Mouse (Mus musculus) forebrain, embryonic 15.5 days (tissue): ENCODE measurements around the gene Il17c. TPM values are rescaled to one million over a fixed set of nuclear protein-coding genes. Genes with fewer than 3 reads are reported as not detected.

Experiments
- ATAC-seq: fragments of 200-750 bp; cut with Nextera tagmentation; replicated peaks from 2 replicates; pipeline ENCODE4 v1.8.0; 2017; ENCODE audit warnings: mild to moderate bottlenecking, moderate TSS enrichment, moderate library complexity
- H3K27ac ChIP-seq: fragments of 300-500 bp; sonication (generic); replicated peaks from 2 replicates; pipeline ENCODE4 v1.5.1; 2015; ENCODE audit warnings: mild to moderate bottlenecking, inconsistent platforms
- H3K27me3 ChIP-seq: fragments of 300-500 bp; sonication (generic); 2 replicates; pipeline ENCODE4 v1.6.1; 2015; ENCODE audit warnings: inconsistent platforms
- H3K36me3 ChIP-seq: fragments of 300-500 bp; sonication (generic); 2 replicates; pipeline ENCODE4 v1.6.1; 2015; ENCODE audit warnings: mild to moderate bottlenecking, inconsistent platforms
- H3K4me1 ChIP-seq: fragments of 300-500 bp; sonication (generic); 2 replicates; pipeline ENCODE4 v1.6.1; 2015; ENCODE audit warnings: inconsistent platforms
- H3K4me2 ChIP-seq: fragments of 300-500 bp; sonication (generic); replicated peaks from 2 replicates; pipeline ENCODE4 v1.6.1; 2015; ENCODE audit warnings: mild to moderate bottlenecking, inconsistent platforms
- H3K4me3 ChIP-seq: fragments of 300-500 bp; sonication (generic); 2 replicates; pipeline ENCODE4 v1.5.1; 2015; ENCODE audit warnings: mild to moderate bottlenecking, inconsistent platforms
- H3K9ac ChIP-seq: fragments of 300-500 bp; sonication (generic); replicated peaks from 2 replicates; pipeline ENCODE4 v1.6.1; 2015; ENCODE audit warnings: mild to moderate bottlenecking, inconsistent platforms
- H3K9me3 ChIP-seq: fragments of 300-500 bp; sonication (generic); 2 replicates; pipeline ENCODE4 v1.6.1; 2016; ENCODE audit warnings: inconsistent platforms
- WGBS: fragments of 180-500 bp; shearing (Covaris S2); methylation state at CpG from one replicate; pipeline ENCODE4 v1.1.7; 2015; ENCODE audit warnings: mixed read lengths; 5-methylcytosine and 5-hydroxymethylcytosine counted together
- polyA plus RNA-seq: library from polyadenylated mRNA; unstranded; fragments of >200 nt; fragmentation: Nextera tagmentation; extraction: Ambion mirVana; gene quantifications from 2 replicates; pipeline ENCODE4 v1.2.1, GENCODE M21; 2015

Il17c gene
- polyA plus RNA-seq, 1 experiment from 2014 or later: not detected

DNA sequence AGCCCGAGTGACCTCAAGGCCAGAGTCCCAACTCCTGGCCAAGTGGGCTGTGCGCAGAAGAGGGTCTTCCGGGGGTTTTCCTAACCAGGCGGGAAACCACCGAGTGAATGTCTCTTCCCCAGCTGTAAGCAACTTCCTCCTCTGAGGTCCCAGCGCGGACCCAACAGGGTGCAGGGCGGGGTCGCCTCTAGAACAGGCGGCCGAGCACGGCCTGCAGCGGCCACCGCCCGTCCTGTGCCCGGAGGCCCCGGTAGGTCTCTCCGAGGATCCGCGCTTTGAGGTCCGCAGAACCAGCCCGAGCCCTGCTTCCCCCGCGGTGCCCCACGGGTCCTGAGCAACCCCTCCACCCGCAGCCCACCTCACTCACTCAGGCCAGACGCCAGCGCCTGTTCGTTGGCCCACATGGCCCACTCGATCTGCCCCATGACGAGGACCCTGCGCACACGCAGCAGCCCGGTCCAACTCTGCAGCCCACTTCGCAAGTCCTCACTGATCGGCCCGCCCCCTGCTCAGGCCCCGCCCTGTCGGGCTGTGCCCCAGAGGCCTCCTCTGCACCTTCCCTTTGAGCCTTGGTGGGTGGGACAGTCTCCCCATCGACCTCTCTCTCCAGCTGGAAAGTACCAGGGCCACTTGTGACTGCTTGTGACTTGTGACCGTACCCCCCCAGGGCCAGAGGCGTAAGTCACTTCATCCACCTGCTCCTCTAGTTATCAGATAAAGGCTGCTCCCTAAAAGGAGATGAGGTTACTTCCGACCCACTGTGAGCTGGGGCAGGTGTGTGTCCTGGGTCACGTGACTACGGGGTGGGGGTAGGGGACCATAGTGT lies 10.8 kb downstream of the Il17c start, which contains the start of gene Cyba:
TSS of gene Cyba (minus strand) at position 488 of the 826 bp plus-strand sequence.
- Histone ChIP-seq H3K27ac (no peak within 1 kb of the TSS), H3K9me3 (no peaks in the 10 kb centered on the region), H3K9ac (peak within 1 kb of the TSS; percentile 18; the same call in 1 of the 2 replicates), H3K4me1 (peaks cover 11% of the 10 kb centered on the region), H3K27me3 (no peaks in the 10 kb centered on the region), H3K36me3 (peaks cover 32% of the 10 kb centered on the region), H3K4me3 (peak within 1 kb of the TSS; percentile 35), H3K4me2 (peak within 1 kb of the TSS; percentile 57)
- WGBS: 6% methylated on average over 43 of the region's 45 CpGs
- ATAC-seq: peak; percentile 66

DNA sequence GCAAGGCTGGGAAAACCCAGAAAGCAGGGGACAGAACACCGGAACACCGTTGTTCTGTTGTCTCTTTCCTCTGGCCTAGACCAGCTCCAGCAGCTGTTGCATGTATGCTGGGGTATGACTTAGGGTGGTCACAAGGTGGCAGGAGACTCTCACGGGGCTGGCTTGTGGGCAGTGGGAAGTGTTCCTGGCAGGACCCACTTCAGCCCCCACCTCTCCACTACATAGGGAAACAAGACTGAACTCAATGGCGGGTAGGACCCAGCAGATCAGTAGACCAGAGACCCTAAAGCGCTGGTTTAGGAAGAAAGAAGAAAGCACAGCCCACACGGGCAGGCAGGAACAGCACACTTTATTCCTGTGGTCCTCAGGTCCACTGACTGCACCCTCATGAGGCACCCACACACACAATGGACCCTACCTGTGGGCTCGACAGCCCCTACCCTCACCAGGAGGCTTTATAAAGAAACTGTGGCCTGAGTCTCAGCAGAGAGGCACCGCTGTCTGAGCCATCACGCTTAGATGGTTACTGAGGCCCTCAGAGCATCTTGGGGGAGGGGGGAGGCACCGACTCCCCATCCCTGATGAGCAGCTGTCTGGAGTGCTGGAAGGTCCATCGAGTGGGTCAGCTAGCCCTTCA lies 11.6 kb downstream of the Il17c start:
- Histone ChIP-seq H3K4me2 (no peak overlapping the region), H3K9me3 (no peaks in the 10 kb centered on the region), H3K27me3 (no peaks in the 10 kb centered on the region), H3K4me1 (peaks cover 11% of the 10 kb centered on the region), H3K9ac (no peak overlapping the region), H3K36me3 (peaks cover 34% of the 10 kb centered on the region), H3K27ac (no peak overlapping the region), H3K4me3 (no peak overlapping the region)
- 66% methylated on average over 11 of the region's 11 CpGs for WGBS
- peak; percentile 32 for ATAC-seq

DNA sequence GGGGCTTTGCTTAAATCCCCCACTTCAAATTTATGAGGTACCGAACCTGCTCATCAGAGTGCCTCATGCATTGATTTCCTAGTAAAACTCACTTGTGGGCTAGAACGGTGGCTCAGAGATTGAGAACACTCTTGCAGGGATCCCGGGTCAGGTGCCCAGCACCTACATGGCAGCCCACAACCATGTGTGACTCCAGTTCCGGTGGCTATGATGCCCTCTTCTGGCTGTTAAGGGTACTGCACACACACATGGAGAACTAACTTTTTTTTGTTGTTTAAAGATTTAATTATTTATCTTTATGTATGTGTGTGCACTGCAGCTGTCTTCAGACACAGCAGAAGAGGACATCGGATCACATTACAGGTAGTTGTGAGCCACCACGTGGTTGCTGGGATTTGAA lies 13.6 kb downstream of the Il17c start:
- H3K4me2 ChIP-seq: no peak overlapping the region
- H3K27ac ChIP-seq: no peak overlapping the region
- no peak overlapping the region for H3K4me3 ChIP-seq
- H3K9ac ChIP-seq: no peak overlapping the region
- H3K27me3 ChIP-seq: no peaks in the 10 kb centered on the region
- no peaks in the 10 kb centered on the region for H3K9me3 ChIP-seq
- ATAC-seq: no peak
- WGBS: 89% methylated on average over 6 of the region's 6 CpGs
- peaks cover 38% of the 10 kb centered on the region for H3K36me3 ChIP-seq
- H3K4me1 ChIP-seq: peaks cover 11% of the 10 kb centered on the region

DNA sequence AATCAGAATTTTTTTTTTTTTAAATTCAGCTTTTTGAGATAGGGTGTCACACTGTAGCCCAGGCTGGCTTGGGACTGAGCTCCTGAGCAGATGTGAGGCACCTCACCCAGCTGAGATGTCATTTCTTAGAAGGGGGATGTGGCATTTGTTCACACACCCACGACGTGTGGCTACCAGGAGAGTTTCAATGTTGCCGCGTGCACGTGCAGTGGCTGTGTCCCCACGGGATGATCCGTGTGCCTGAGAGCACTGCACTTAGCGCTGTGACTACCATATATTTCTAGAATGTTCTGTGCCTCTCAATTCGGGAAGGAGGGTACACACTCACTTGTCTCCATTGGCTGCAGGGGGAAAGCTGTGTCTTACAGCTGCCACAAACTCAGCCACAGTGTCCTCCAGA lies 14.3 kb downstream of the Il17c start:
- Histone ChIP-seq H3K9me3 (no peaks in the 10 kb centered on the region), H3K4me3 (no peak overlapping the region), H3K27ac (no peak overlapping the region), H3K27me3 (no peaks in the 10 kb centered on the region), H3K36me3 (peaks cover 38% of the 10 kb centered on the region), H3K4me1 (peaks cover 11% of the 10 kb centered on the region), H3K4me2 (no peak overlapping the region), H3K9ac (no peak overlapping the region)
- ATAC-seq: no peak
- 96% methylated on average over 9 of the region's 9 CpGs for WGBS

DNA sequence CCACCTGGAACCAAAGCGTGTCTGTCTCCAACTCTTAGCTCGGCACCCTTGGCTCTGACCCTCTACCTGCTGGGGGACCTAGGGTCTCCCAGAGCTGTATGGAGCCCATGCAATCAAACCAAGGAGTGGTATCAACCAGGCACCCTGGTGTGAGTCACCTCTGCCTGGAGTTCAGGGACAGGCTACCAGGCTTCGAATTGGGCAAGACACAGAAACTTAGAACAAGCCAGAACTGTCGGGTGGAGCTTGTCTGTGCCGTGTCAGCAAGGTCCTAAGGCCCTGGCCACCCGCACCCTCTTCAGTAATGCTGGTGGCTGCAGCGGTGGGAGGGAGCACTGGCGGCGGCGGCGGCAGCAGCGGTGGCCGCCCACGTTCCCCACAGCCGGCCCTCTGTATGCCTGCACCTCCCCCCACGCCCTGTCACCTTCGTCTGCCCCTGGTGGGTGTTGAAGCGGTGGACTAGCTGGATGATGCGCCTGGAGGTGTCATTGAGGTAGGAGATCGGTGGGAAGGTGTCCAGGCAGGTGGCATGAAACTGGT lies 14.8 kb downstream of the Il17c start:
- peaks cover 11% of the 10 kb centered on the region for H3K4me1 ChIP-seq
- H3K27ac ChIP-seq: no peak overlapping the region
- peaks cover 38% of the 10 kb centered on the region for H3K36me3 ChIP-seq
- no peak overlapping the region for H3K4me2 ChIP-seq
- H3K9me3 ChIP-seq: no peaks in the 10 kb centered on the region
- H3K27me3 ChIP-seq: no peaks in the 10 kb centered on the region
- 89% methylated on average over 20 of the region's 20 CpGs for WGBS
- H3K4me3 ChIP-seq: no peak overlapping the region
- no peak for ATAC-seq
- no peak overlapping the region for H3K9ac ChIP-seq

DNA sequence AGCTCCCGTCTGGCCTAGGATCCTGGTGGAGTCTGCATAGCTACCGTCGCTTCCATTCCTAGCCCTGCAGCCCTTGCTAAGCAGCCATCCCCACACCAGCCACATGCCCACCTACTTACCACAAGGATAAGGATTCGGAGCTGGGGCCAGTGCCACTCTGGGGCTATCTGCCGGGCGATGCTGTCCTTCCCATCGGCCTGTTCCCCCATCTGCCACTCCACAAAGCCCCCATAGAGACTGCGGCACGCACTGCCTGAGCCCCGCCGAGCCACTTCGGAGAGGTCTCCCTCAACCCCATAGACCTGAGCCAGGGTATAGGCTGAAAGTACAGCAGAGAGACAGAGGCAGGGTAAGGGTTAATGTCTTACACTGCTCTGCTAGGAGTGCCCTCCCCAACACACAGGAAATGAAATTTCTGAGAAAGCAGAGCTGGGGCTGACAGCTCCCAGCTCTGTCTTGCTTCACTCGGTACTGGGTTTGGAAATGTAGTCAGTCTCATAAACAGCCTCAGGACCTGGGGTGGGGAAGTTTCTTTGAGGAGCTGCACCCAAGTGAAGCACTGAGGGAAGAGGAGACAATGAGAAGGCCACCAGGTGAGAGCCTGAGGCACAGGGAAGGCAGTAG lies 16.0 kb downstream of the Il17c start:
- Histone ChIP-seq H3K27me3 (no peaks in the 10 kb centered on the region), H3K9ac (no peak overlapping the region), H3K27ac (no peak overlapping the region), H3K4me3 (no peak overlapping the region), H3K36me3 (peaks cover 38% of the 10 kb centered on the region), H3K4me1 (peaks cover 13% of the 10 kb centered on the region), H3K4me2 (no peak overlapping the region), H3K9me3 (no peaks in the 10 kb centered on the region)
- ATAC-seq: no peak
- 92% methylated on average over 13 of the region's 13 CpGs for WGBS

DNA sequence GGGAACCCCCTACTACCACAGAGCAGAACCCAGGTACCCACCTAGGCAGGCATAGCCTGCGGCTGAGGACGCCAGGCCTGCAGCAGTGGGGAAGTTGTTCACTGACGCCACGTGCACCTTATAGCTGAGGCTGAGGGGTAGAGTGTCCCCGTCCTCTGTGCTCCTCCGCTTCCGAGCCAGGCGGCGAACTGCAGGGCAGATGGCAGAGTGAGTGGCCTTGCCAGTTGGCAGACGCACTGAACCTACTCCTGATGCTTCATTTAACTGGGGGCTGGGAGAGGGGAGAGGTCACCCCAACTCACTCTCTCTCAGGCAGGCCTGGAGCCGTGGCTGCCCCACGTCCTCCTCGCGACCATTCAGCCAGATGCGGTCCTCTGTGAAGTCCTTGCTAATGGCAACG lies 17.5 kb downstream of the Il17c start:
- Histone ChIP-seq H3K36me3 (peaks cover 33% of the 10 kb centered on the region), H3K4me3 (no peak overlapping the region), H3K9ac (no peak overlapping the region), H3K9me3 (no peaks in the 10 kb centered on the region), H3K27me3 (no peaks in the 10 kb centered on the region), H3K27ac (no peak overlapping the region), H3K4me1 (peaks cover 12% of the 10 kb centered on the region), H3K4me2 (no peak overlapping the region)
- 89% methylated on average over 16 of the region's 16 CpGs for whole genome bisulfite sequencing
- no peak for ATAC-seq

DNA sequence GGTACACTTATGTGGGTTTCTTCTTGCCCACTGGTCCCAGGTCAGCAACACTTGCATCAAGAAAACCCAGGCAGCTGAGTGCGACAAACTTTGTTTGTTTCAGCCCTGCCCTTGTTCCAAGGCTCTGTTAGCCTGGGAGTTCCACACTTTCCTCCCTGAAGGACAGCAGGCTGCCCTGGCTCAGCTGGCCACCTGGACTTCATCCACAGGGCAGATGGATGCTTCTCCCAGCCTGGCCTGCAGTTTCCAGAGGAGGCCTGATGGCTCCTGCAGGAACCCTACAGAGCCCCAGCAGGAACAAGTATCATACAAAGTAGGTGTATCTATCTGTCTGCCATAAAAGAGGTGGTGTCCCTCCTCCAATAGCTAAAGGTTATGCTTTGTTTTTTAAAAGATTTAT lies 19.5 kb downstream of the Il17c start:
- no peak for ATAC-seq
- Histone ChIP-seq H3K9ac (no peak overlapping the region), H3K4me2 (no peak overlapping the region)

DNA sequence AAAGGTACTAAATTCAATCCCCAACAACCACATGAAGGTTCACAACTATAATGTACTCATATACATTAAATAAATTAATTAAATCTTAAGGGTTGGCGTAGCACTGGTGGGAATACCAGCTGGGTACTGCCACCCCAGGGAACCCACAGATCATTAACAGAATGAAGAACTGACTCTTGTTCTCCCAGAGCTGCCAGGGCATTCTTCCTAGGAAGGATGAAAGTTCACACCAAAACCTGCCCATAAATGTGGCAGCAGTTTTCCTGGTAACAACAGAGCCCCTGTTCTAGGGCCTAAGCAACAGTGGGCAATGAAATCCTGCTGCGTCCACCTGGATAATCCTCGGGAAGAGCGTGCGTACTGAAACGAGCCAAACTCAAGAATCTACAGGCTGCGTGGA lies 20.5 kb downstream of the Il17c start:
- Histone ChIP-seq H3K27me3 (no peaks in the 10 kb centered on the region), H3K4me3 (peak overlapping the region; percentile 64), H3K9ac (peak overlapping the region; percentile 69), H3K4me2 (peak overlapping the region; percentile 86), H3K36me3 (peaks cover 7% of the 10 kb centered on the region; the same call in 1 of the 2 replicates), H3K27ac (no peak overlapping the region), H3K9me3 (no peaks in the 10 kb centered on the region), H3K4me1 (peaks cover 28% of the 10 kb centered on the region)
- 16% methylated on average over 7 of the region's 7 CpGs for WGBS
- no peak for ATAC-seq

More for the DNA sequence above, 19.5 kb downstream of the Il17c start:
- no peaks in the 10 kb centered on the region for H3K9me3 ChIP-seq
- H3K27ac ChIP-seq: no peak overlapping the region
- no peak overlapping the region for H3K4me3 ChIP-seq
- peaks cover 28% of the 10 kb centered on the region for H3K4me1 ChIP-seq
- H3K36me3 ChIP-seq: peaks cover 18% of the 10 kb centered on the region
- H3K27me3 ChIP-seq: no peaks in the 10 kb centered on the region
- 100% methylated on average over 1 of the region's 1 CpGs for WGBS

DNA sequence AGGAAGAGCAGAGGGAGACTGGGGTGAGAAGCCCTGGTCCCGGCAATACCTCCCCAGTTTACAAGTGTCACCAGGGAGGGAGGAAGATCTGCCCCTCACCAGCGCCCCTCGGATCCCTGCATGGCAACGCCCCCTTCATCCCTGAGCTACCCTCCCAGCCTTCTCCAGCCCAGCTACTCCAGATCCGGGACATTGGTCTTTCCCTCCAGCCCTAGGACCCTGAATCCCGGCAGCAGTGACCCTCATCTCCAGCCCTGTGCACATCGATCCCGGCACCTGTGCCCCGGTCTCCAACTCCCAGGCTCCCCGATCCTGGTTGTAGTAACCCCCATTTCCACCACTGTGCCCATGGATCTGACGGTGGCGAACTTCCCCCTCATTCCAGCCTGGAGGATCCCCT lies 21.0 kb downstream of the Il17c start:
- WGBS: under 1% methylated on average over 12 of the region's 12 CpGs
- peak overlapping the region; percentile 64 for H3K4me3 ChIP-seq
- H3K27ac ChIP-seq: peak overlapping the region; percentile 82
- peak overlapping the region; percentile 69 for H3K9ac ChIP-seq
- H3K27me3 ChIP-seq: no peaks in the 10 kb centered on the region
- H3K36me3 ChIP-seq: peaks cover 7% of the 10 kb centered on the region; the same call in 1 of the 2 replicates
- peak overlapping the region; percentile 86 for H3K4me2 ChIP-seq
- peaks cover 28% of the 10 kb centered on the region for H3K4me1 ChIP-seq
- no peaks in the 10 kb centered on the region for H3K9me3 ChIP-seq
- ATAC-seq: no peak

DNA sequence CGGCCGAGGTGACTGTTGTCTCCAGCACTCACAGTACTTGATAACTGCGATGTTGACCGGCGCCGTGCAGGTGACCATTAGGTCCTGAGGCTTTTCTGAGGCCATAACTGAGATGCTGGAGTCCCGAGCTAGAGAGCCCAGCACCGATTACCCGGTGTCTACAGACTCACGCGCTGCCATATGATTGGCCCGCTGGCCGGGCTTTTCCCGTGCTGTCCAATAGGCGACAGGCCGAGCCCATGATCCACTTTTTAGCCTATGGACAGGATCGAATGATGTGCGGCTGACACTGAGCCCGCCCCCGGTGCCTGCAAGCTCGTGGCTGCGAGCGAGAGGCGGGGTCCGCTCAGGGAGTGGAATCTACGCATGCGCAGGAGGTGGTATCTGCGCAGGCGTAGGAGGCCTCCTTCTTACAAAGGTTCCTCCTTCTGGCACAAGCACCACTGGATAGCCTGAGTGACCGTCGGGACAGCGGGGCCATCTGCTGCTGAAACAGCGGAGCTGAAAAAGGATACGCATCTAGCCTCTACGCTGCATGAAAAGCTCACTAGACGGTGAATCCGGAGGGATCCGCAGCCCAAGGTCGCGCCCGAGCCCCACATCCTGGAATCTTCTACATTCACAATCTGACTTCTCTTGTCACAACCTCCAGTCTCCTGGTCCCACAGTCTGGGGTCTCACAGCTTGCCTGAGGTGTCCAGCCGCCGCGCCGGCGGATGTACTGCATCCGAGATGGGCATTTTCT lies 21.6 kb downstream of the Il17c start, which contains the start of gene Mvd:
TSS of gene Mvd (minus strand) at position 161 of the 745 bp plus-strand sequence.
- Histone ChIP-seq H3K4me3 (peak within 1 kb of the TSS; percentile 64), H3K9ac (peak within 1 kb of the TSS; percentile 84), H3K27ac (peak within 1 kb of the TSS; percentile 98), H3K4me1 (peaks cover 28% of the 10 kb centered on the region), H3K36me3 (peaks cover 4% of the 10 kb centered on the region; the same call in 1 of the 2 replicates), H3K27me3 (no peaks in the 10 kb centered on the region), H3K4me2 (peak within 1 kb of the TSS; percentile 86), H3K9me3 (no peaks in the 10 kb centered on the region)
- ATAC-seq: peak; percentile 99
- WGBS: under 1% methylated on average over 47 of the region's 47 CpGs
